Mouse (Mus musculus): ENCODE data around the gene Lsg1.

Gene Lsg1

GRCm38 (mm10) chr16:30552621-30553338 lies 34.6 kb downstream of the Lsg1 start:
- DNase-seq (ENCODE audit: low spot score in 2 of 2), result peak; percentile 29 to 37

GRCm38 (mm10) chr16:30550748-30551192 lies 36.6 kb downstream of the Lsg1 start, which contains the start of gene Tmem44:
Tmem44 (minus strand) TSS chr16:30550842.
- DNase-seq (ENCODE audit: low spot score in 2 of 2), result no peak

DNA sequence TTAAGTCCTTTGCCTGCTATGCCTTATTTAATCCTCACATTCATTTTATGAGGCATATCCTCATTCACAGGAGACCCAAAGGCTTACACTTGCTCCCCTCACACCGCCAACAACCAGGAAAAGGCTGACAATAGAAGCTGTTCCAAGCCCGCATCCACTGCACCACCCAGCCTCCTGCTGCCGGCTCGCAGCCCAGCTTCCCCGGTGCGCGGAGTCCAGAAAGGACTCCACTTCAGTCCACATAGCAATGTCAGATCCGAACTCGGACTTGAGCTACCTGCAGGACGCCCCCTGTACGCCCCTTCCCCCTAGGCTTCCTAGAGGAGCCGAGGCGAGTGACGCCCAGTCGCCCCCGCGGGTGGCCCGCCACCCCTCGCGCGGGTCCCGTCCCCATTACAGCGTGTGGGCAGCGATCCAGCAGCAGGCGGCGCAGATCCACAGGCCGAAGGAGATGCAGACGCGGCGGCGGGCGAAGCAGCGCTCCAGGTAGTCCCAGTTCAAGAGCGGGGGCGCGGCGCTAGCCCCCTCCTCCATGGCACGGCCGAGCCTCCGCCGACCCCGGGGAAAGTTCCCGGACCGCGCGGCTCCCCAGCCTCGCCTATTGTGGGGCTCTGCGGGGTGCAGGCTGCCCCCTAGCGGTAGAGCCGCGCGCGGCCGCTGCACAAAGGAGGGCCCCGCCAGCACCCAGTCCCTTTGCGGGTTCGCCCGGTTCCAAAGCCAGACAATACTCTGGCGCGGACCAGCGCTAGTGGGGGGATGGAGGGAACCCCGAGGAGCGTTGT lies 37.2 kb downstream of the Lsg1 start:
- DNase-seq (ENCODE audit: low spot score in 2 of 2), result peak; percentile 48 to 55

DNA sequence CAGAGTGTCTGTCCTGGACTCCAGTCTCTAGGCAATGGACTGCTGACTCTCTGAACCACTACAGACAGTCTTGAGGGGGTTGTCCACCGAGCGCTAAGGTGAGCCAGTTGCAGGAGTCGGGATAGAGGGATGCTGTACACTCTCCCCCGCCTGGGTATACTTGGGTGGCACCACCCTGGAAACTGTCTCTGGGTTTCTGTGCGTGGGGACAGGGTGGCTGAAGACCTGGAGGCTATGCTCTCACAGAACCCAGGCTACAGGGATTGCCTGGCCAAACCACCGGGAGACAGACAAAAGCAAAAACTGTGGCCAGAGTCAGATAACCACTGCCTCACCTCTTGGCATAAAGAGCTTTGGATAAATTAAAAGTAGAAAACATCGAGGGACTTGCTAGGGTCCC lies 37.9 kb downstream of the Lsg1 start:
- no peak for DNase-seq (ENCODE audit: low spot score in 2 of 2)

DNA sequence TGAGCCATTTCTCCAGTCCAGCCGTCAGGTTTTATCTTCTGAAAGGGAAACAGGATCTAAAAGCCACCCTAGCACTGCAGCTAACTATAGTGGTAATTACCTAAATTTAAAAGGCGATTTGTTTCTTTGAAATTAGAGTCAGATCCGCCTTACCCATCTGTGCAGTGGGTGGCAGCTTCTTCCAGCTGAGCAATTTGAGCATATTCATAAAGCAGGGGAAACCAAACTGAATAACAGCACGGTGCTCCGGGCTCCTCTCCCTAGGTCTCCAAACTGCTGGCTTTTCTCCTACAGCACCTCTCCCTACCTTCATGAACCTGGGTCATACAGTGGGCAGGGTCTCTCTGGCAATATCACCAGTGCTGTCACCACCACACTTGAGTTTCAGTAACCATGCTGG lies 39.1 kb downstream of the Lsg1 start:
- DNase-seq (ENCODE audit: low spot score in 2 of 2), result no peak

GRCm38 (mm10) chr16:30544693-30545092 lies 42.7 kb downstream of the Lsg1 start:
- no peak for DNase-seq (ENCODE audit: low spot score in 2 of 2)

DNA sequence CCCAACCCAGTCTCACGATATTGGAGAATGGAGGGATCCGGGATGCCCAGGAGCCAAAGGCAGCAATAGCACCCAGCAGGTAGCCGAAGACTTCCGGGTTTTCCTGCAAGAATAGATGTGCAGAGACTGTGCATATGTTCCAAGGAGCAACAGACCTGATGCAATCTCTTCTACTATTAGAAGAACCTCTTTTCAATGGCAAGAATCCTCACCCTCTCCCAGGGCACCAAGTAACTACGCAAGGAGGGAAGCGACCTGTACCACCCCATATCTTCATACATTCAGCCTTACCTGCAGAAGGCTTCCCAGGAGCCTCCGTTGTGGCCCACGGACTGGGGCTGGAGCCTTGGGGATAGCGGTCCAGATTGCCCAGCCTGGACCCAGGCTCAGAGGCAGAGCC lies 44.0 kb downstream of the Lsg1 start:
- no peak for DNase-seq (ENCODE audit: low spot score in 2 of 2)

DNA sequence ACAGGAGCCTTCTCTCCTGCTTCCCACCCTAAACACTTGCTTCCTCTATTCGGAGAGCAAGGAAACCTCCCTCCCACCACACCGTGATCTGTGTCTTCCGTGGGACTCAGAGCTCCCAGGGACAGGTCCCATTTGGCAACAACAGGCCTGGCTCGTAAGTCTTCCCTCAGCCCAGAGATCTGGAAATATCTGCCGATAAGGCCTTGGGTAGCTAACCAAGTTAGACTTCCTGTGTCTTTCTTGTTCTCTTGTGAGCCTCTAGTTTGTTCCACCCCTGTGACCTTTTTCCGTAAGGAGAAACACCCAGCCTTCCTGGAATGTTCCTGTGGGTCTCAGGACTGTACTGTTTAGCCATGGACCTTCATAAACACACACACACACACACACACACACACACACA lies 44.6 kb downstream of the Lsg1 start:
- no peak for DNase-seq (ENCODE audit: low spot score in 2 of 2)

GRCm38 (mm10) chr16:30540107-30541001 lies 47.0 kb downstream of the Lsg1 start:
- DNase-seq (ENCODE audit: low spot score in 2 of 2), result no peak

DNA sequence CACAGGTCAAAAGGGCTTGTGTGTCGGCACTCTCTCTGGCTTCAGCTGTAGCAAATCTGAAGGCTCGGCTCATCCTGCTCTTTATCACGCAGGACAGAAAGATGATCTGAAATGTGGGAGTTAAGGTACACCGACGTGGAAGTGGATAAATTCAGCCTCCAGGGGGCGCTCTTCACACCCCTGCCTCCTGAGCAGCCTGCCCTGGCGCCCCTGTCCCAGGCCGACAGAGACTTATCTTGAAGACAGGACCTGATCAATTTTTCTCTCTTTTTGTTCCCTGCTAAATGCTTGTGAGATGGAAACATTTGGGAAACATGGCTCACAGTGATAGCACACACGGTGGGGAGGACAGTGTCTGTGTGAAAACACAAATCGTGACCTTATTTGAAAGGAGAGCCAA lies 48.0 kb downstream of the Lsg1 start:
- DNase-seq (ENCODE audit: low spot score in 2 of 2), result peak; percentile 26 to 34

DNA sequence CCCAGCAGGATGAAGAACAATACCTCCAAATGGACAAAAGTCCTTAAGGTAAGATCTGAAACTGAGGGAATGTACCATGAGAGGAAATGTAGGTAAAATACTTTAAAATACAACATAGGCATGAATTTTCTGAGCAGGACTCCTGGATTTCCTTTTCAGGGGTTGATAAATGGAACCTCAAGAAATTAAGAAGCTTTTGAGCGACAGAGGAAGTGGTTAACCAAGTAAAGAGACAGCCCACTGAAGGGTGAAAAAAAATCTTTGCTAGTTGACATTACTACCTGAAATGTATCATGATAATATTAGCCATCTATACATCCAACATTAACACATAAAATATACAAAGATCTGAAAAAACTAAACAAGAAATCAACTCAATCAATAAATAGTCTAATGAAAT lies 52.3 kb downstream of the Lsg1 start:
- no peak for DNase-seq (ENCODE audit: low spot score in 2 of 2)

GRCm38 (mm10) chr16:30533592-30533991 lies 53.8 kb downstream of the Lsg1 start:
- DNase-seq (ENCODE audit: low spot score in 2 of 2), result no peak

DNA sequence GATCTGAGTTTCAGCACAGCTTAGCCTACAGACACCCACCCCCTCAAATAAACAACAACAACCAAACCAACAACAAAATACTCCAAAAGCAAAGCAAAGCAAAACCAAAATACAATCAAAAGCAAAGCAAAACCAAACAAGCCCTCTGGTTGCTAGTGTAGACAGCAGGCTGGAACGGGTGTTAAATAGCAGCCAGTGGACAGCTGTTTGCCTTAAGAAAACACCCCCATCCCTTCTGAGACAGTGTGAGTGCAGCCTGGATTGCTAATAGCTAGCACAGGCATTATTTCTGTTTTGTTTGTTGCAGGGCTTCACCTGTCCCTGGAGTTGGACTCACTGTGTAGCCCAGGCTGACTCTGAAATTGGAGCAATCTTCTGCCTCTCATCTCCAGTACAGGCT lies 54.5 kb downstream of the Lsg1 start:
- DNase-seq (ENCODE audit: low spot score in 2 of 2), result no peak

DNA sequence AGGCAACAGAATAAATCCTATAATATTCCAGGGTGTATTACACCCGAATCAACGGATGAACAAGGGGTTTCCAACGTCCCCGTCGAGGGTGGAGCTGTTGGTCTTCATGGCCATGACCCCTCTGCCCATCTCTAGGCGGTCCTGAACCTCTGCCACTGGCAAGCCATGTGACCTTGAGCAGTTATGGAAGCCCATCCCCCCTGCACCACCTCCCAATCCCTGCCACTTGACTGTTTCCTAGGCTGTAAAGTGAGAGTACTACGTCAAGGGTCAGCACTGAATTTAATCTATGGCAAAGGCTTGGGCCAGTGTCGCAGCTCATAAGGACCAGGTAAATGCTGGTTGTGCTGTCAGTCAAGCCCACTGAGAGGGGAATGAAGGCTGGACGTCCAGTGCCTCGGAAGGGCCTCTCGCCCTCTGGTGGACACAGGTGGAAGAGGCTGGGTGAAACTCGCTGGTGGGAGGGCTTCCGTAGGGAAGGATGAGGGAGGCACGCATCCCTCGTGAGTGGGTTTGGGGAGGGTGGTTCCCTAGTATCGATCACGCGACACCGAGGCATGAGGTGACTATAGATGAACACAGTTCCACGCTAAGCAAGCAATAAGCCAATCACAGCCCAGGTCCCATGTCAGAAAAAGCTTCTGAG lies 55.5 kb downstream of the Lsg1 start:
- peak in 1 of 2 experiments; percentile 30 for DNase-seq (ENCODE audit: low spot score in 2 of 2)

- no peak for DNase-seq (ENCODE audit: low spot score in 2 of 2)
These were observed 56.6 kb downstream of the Lsg1 start for GRCm38 (mm10) chr16:30530815-30531214.

- no peak for DNase-seq (ENCODE audit: low spot score in 2 of 2)
These were observed 59.0 kb downstream of the Lsg1 start for GRCm38 (mm10) chr16:30528386-30528785.

DNA sequence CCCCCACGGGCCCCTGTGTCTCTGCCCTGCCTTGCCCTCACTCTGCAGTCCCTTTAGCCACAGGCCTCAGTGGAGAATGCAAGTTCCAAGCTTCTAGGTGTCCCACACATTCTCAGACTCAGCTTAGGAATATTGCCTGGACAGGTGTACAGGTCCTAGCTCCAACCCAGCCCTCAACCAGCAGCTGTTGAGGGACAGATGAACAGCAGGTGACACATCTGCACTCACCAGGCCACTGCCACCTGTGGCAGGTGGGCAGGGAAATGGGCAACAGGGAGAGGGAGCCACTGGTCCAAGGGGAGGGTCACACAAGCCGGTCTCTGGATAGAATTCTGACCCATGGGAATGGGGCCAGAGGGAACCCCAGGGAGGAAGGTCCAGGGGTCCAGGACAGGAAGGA lies 59.5 kb downstream of the Lsg1 start:
- no peak for DNase-seq (ENCODE audit: low spot score in 2 of 2)

- no peak for DNase-seq (ENCODE audit: low spot score in 2 of 2)
These were observed 61.6 kb downstream of the Lsg1 start for GRCm38 (mm10) chr16:30525756-30526155.

GRCm38 (mm10) chr16:30524481-30524880 lies 62.9 kb downstream of the Lsg1 start:
- no peak for DNase-seq (ENCODE audit: low spot score in 2 of 2)

DNA sequence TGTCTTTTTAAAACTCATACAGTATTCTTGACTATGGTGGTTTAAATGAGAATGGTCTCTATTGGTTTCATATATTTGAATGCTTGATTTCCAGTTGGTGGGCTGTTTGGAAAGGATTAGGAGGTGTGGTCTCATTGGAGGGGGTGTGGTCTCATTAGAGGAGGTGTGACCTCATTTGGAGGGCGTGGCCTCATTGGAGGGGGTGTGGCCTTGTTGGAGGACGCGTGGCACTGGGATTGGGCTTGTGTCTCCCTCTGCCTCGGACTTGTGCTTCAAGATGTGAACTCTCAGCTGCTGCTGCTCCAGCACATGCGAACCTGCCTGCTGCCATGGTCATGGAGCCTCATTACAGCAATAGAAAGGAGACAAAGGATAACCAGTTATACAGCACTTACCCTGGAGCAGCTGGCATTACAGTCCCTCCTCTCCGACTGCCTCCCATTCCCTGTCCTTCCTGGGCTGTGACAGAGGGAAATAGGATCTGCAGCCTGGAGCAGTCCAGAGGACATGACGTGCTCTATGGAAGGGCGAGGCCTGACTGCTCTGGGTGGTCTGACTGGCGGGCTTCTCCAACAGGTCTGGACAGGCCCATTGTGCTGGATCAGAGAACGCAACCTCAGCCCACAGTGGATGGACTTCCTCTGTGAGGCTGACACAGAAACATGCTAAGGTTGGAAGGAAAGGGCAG lies 65.0 kb downstream of the Lsg1 start:
- no peak for DNase-seq (ENCODE audit: low spot score in 2 of 2)

GRCm38 (mm10) chr16:30521147-30521546 lies 66.2 kb downstream of the Lsg1 start:
- DNase-seq (ENCODE audit: low spot score in 2 of 2), result no peak
